Mouse (Mus musculus) bone marrow, adult 2 months (tissue): Measurements from ENCODE around the gene Cst9. TPM values are rescaled to one million over a fixed set of nuclear protein-coding genes. Genes with fewer than 3 reads are reported as not detected.

ENCODE experiments used
- H3K27ac ChIP-seq: fragments of 200-500 bp; 2 replicates; pipeline ENCODE4 v1.5.1; 2012; ENCODE audit warnings: low read depth, mild to moderate bottlenecking, control low read depth, inconsistent platforms, low read length; ENCODE audit not compliant: control insufficient read depth, poor library complexity, insufficient read depth
- H3K4me1 ChIP-seq: fragments of 200-500 bp; 2 replicates; pipeline ENCODE4 v1.6.1; 2011; ENCODE audit warnings: low read length; ENCODE audit not compliant: control insufficient read depth, insufficient read depth
- H3K4me3 ChIP-seq: fragments of 200-500 bp; replicated peaks from 2 replicates; pipeline ENCODE3; 2011; ENCODE audit warnings: mild to moderate bottlenecking, low read depth, low read length, control low read depth; ENCODE audit not compliant: control insufficient read depth
- CTCF ChIP-seq: fragments of 200-500 bp; IDR thresholded peaks from 2 replicates; pipeline ENCODE4 v1.5.1; 2011; ENCODE audit warnings: low read length, control low read depth; ENCODE audit not compliant: control insufficient read depth, insufficient read depth
- POLR2A ChIP-seq: fragments of 200-500 bp; IDR thresholded peaks from 2 replicates; pipeline ENCODE4 v1.6.1; 2011; ENCODE audit warnings: low read depth, mild to moderate bottlenecking, control low read depth, low read length, borderline replicate concordance; ENCODE audit not compliant: control insufficient read depth
- WGBS: fragments of 180-500 bp; shearing (Covaris S2); methylation state at CpG from one replicate; pipeline ENCODE4 v1.1.7; 2018; 5-methylcytosine and 5-hydroxymethylcytosine counted together
- polyA plus RNA-seq: library from polyadenylated mRNA; stranded (reverse); fragments of >200 nt; gene quantifications from 2 replicates; pipeline ENCODE4 v1.2.4, GENCODE M21; 2011; ENCODE audit warnings: low replicate concordance; ENCODE audit not compliant: missing spikeins, insufficient read depth, insufficient read length

Gene Cst9
- polyA plus RNA-seq, 1 experiment, result not detected

GRCm38 (mm10) chr2:148872860-148873259 lies 37.9 kb downstream of the Cst9 start:
- Histone ChIP-seq H3K4me1 (peaks cover 8% of the 10 kb centered on the region), H3K27ac (no peak overlapping the region), H3K4me3 (peak overlapping the region; percentile 37)
- WGBS, result 77% methylated on average over 4 of the region's 4 CpGs
- no peak for TF ChIP-seq CTCF
- TF ChIP-seq POLR2A, result no peak

GRCm38 (mm10) chr2:148874224-148874616 lies 39.3 kb downstream of the Cst9 start:
- Histone ChIP-seq H3K4me3 (peak overlapping the region; percentile 97), H3K4me1 (peaks cover 8% of the 10 kb centered on the region), H3K27ac (peak overlapping the region; percentile 18)
- WGBS, result 7% methylated on average over 3 of the region's 3 CpGs
- TF ChIP-seq CTCF, result no peak
- TF ChIP-seq POLR2A, result no peak

- TF ChIP-seq CTCF (no peak), POLR2A (no peak)
- Histone ChIP-seq H3K27ac (peak overlapping the region; percentile 89), H3K4me1 (peaks cover 6% of the 10 kb centered on the region), H3K4me3 (peak overlapping the region; percentile 97)
- WGBS, result under 1% methylated on average over 34 of the region's 34 CpGs
Measured at GRCm38 (mm10) chr2:148874617-148875334, 39.8 kb downstream of the Cst9 start.

GRCm38 (mm10) chr2:148875335-148875811 lies 40.4 kb downstream of the Cst9 start, which contains the start of gene Cst3:
TSS of gene Cst3 (minus strand) at chr2:148875692.
- WGBS, result under 1% methylated on average over 19 of the region's 19 CpGs

GRCm38 (mm10) chr2:148877016-148877770 lies 42.2 kb downstream of the Cst9 start:
- H3K4me1 ChIP-seq, result peaks cover 6% of the 10 kb centered on the region
- WGBS, result 24% methylated on average over 3 of the region's 3 CpGs
- peak overlapping the region; percentile 53 for H3K27ac ChIP-seq
- H3K4me3 ChIP-seq, result no peak overlapping the region
- TF ChIP-seq CTCF, result no peak
- TF ChIP-seq POLR2A, result no peak

More at GRCm38 (mm10) chr2:148875335-148875811, 40.4 kb downstream of the Cst9 start, which contains the start of gene Cst3:
- Histone ChIP-seq H3K4me3 (peak within 1 kb of the TSS; percentile 97), H3K4me1 (peaks cover 6% of the 10 kb centered on the region), H3K27ac (peak within 1 kb of the TSS; percentile 89)
- TF ChIP-seq POLR2A (peak; percentile 56; the same call in 1 of the 2 replicates), CTCF (no peak)

GRCm38 (mm10) chr2:148878641-148879130 lies 43.7 kb downstream of the Cst9 start:
- H3K4me1 ChIP-seq, result peaks cover 6% of the 10 kb centered on the region
- H3K27ac ChIP-seq, result no peak overlapping the region
- WGBS, result 38% methylated on average over 2 of the region's 2 CpGs
- no peak overlapping the region for H3K4me3 ChIP-seq
- TF ChIP-seq CTCF, result no peak
- no peak for TF ChIP-seq POLR2A

- 83% methylated on average over 1 of the region's 1 CpGs for WGBS
- TF ChIP-seq CTCF (no peak), POLR2A (no peak)
- Histone ChIP-seq H3K27ac (no peak overlapping the region), H3K4me3 (no peak overlapping the region), H3K4me1 (peaks cover 4% of the 10 kb centered on the region)
Measured at GRCm38 (mm10) chr2:148879199-148879598, 44.3 kb downstream of the Cst9 start.

GRCm38 (mm10) chr2:148884738-148885137 lies 49.8 kb downstream of the Cst9 start:
- Histone ChIP-seq H3K4me3 (no peak overlapping the region), H3K27ac (no peak overlapping the region), H3K4me1 (no peaks in the 10 kb centered on the region; the same call in 1 of the 2 replicates)
- TF ChIP-seq POLR2A (no peak), CTCF (no peak)

Other genes starting within 250 kb of the Cst9 start
- gene Nxt1, start 162.5 kb upstream of the Cst9 start, polyA plus RNA-seq, result 28.2 and 36.9 TPM in 2 replicates
- gene Gzf1, start 154.1 kb upstream of the Cst9 start, polyA plus RNA-seq, result 5.1 and 8.5 TPM in 2 replicates
- 0.61 and 0.70 TPM in 2 replicates for gene Napb, start 102.7 kb upstream of the Cst9 start, polyA plus RNA-seq
- gene Cstl1, start 84.8 kb upstream of the Cst9 start, polyA plus RNA-seq, result not detected in 2 replicates
- not detected in 2 replicates for gene Cst11, start 63.6 kb upstream of the Cst9 start, polyA plus RNA-seq
- gene 8030411F24Rik, start 53.1 kb upstream of the Cst9 start, polyA plus RNA-seq, result not detected in 2 replicates
- gene Cst12, start 45.8 kb upstream of the Cst9 start, polyA plus RNA-seq, result not detected in 2 replicates
- not detected in 2 replicates for gene Cst8, start 36.4 kb upstream of the Cst9 start, polyA plus RNA-seq
- not detected in 2 replicates for gene Cst13, start 15.1 kb upstream of the Cst9 start, polyA plus RNA-seq
- not detected in 2 replicates for gene 9230104L09Rik, start 29.9 kb downstream of the Cst9 start, polyA plus RNA-seq
- 125 and 201 TPM in 2 replicates for gene Cst3, start 40.5 kb downstream of the Cst9 start, polyA plus RNA-seq
- gene Gm1330, start 168.1 kb downstream of the Cst9 start, polyA plus RNA-seq, result not detected in 2 replicates
- not detected in 2 replicates for gene Gm10750, start 182.1 kb downstream of the Cst9 start, polyA plus RNA-seq